Mouse (Mus musculus) neutrophil, adult 5-6 weeks (primary cell): ENCODE results near the gene Slc44a3. TPM values are rescaled to one million over a fixed set of nuclear protein-coding genes. Genes with fewer than 3 reads are reported as not detected.

Experiments
- ATAC-seq: fragments of 151-379, 151-347 bp; 2 replicates; pipeline ENCODE4 v1.8.0; 2017; ENCODE audit warnings: mild to moderate bottlenecking, moderate TSS enrichment; ENCODE audit not compliant: insufficient number of reproducible peaks, poor library complexity, low FRiP score, severe bottlenecking; ENCODE audit errors: extremely low read depth
- total RNA-seq: library from RNA; stranded (forward); fragments of 200-1000 nt; gene quantifications from 2 replicates; pipeline ENCODE4 v1.2.3, GENCODE M21; 2017

Slc44a3 gene
- total RNA-seq = 0.25 TPM in 1 of 2 replicates, not detected in the other

GRCm38 (mm10) chr3:121532176-121532575 is at the start of gene Slc44a3:
Gene Slc44a3, minus strand, starts transcription at chr3:121532404.
- ATAC-seq = no peak

- ATAC-seq = peak; percentile 73
These were observed 47.8 kb upstream of the Slc44a3 start for GRCm38 (mm10) chr3:121579880-121580549.

GRCm38 (mm10) chr3:121579402-121579801 is 47.2 kb upstream of the Slc44a3 start:
- no peak for ATAC-seq

GRCm38 (mm10) chr3:121578706-121579105 is 46.5 kb upstream of the Slc44a3 start:
- ATAC-seq = no peak

- ATAC-seq = 0 out of 2 replicates have a peak, but pooled peaks have one; percentile 5
These were observed 45.4 kb upstream of the Slc44a3 start for GRCm38 (mm10) chr3:121577641-121578040.

- 0 out of 2 replicates have a peak, but pooled peaks have one; percentile 7 for ATAC-seq
These were observed 44.9 kb upstream of the Slc44a3 start for GRCm38 (mm10) chr3:121577032-121577591.

- ATAC-seq = no peak
These were observed 44.2 kb upstream of the Slc44a3 start for GRCm38 (mm10) chr3:121576367-121576766.

GRCm38 (mm10) chr3:121574386-121574785 is 42.2 kb upstream of the Slc44a3 start:
- ATAC-seq = no peak

- no peak for ATAC-seq
These were observed 41.7 kb upstream of the Slc44a3 start for GRCm38 (mm10) chr3:121573858-121574257.

GRCm38 (mm10) chr3:121571491-121571890 is 39.3 kb upstream of the Slc44a3 start:
- ATAC-seq = 0 out of 2 replicates have a peak, but pooled peaks have one; percentile 25

- ATAC-seq = peak; percentile 90
These were observed 38.4 kb upstream of the Slc44a3 start for GRCm38 (mm10) chr3:121570623-121571022.

GRCm38 (mm10) chr3:121569767-121570166 is 37.6 kb upstream of the Slc44a3 start:
- ATAC-seq = no peak

- no peak for ATAC-seq
These were observed 36.8 kb upstream of the Slc44a3 start for GRCm38 (mm10) chr3:121569004-121569403.

- no peak for ATAC-seq
These were observed 35.7 kb upstream of the Slc44a3 start for GRCm38 (mm10) chr3:121567904-121568303.

GRCm38 (mm10) chr3:121567337-121567900 is 35.2 kb upstream of the Slc44a3 start:
- no peak for ATAC-seq

- no peak for ATAC-seq
These were observed 34.7 kb upstream of the Slc44a3 start for GRCm38 (mm10) chr3:121566901-121567300.

- ATAC-seq = no peak
These were observed 29.6 kb upstream of the Slc44a3 start for GRCm38 (mm10) chr3:121561803-121562202.

GRCm38 (mm10) chr3:121560115-121560865 is 28.1 kb upstream of the Slc44a3 start:
- ATAC-seq = no peak

- no peak for ATAC-seq
These were observed 27.4 kb upstream of the Slc44a3 start for GRCm38 (mm10) chr3:121559406-121560114.
